Mouse (Mus musculus): ENCODE data around the gene Gngt1.

GRCm38 (mm10) chr6:3973679-3974078, 19.9 kb upstream of the Gngt1 start:
- TF ChIP-seq POLR2A (IDR thresholded peaks at IDR 0.05; ENCODE audit: insufficient read depth, low read depth, low read length) (no peak), CTCF (IDR thresholded peaks at IDR 0.05) (no peak)
